Mouse (Mus musculus) olfactory bulb, adult 2 months (tissue): ENCODE results near the gene Try4. TPM values are rescaled to one million over a fixed set of nuclear protein-coding genes. Genes with fewer than 3 reads are reported as not detected.
"Not testable (repeated sequence)": the region's sequence is repeated elsewhere in the genome, so short reads cannot be mapped to it uniquely, and the experiment has no call there.

ENCODE experiments used
- H3K27ac ChIP-seq: fragments of 200-500 bp; 2 replicates; pipeline ENCODE4 v1.5.1; 2012; ENCODE audit warnings: low read depth, low read length; ENCODE audit not compliant: insufficient read depth
- H3K4me1 ChIP-seq: fragments of 200-500 bp; 2 replicates; pipeline ENCODE4 v1.6.1; 2012; ENCODE audit warnings: low read length; ENCODE audit not compliant: control insufficient read depth, insufficient read depth
- H3K4me3 ChIP-seq: fragments of 200-500 bp; 2 replicates; pipeline ENCODE4 v1.5.1; 2012; ENCODE audit warnings: mild to moderate bottlenecking, low read depth, low read length, moderate library complexity; ENCODE audit not compliant: insufficient read depth
- CTCF ChIP-seq: fragments of 200-500 bp; IDR thresholded peaks from 2 replicates; pipeline ENCODE4 v1.5.1; 2012; ENCODE audit warnings: low read depth, mild to moderate bottlenecking, low read length, moderate library complexity; ENCODE audit not compliant: insufficient read depth
- POLR2A ChIP-seq: fragments of 200-500 bp; IDR thresholded peaks from 2 replicates; pipeline ENCODE4 v1.6.1; 2012; ENCODE audit warnings: mild to moderate bottlenecking, low read depth, low read length, moderate library complexity; ENCODE audit not compliant: insufficient read depth
- WGBS: fragments of 180-500 bp; shearing (Covaris S2); methylation state at CpG from one replicate; pipeline ENCODE4 v1.1.7; 2018; 5-methylcytosine and 5-hydroxymethylcytosine counted together
- polyA plus RNA-seq: library from polyadenylated mRNA; stranded (reverse); fragments of >200 nt; gene quantifications from 2 replicates; pipeline ENCODE4 v1.2.4, GENCODE M21; 2012; ENCODE audit warnings: low replicate concordance; ENCODE audit not compliant: missing spikeins, insufficient read depth, insufficient read length

The Try4 gene
- not detected in 2 replicates for polyA plus RNA-seq

DNA sequence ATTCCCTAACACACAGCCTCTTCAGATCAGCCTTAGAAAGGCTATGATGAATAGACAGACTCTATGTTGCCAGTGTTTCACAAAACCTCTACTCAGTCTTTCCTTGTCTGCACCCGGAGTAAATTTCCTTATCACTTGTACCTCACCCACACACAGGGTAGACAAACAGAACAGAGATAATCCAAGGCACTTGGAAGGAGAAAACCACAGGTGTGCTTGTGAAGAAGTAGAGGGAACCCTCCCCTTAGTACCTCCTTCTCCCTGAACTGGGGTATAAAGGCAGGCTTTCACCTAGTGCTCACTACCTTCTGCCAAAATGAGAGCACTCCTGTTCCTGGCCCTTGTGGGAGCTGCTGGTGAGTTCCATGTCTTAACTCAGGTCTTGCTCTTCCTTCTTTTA is at the start of gene Try4:
Try4 (plus strand) TSS at position 301 of the 400 bp plus-strand sequence.
- no peak within 1 kb of the TSS for H3K27ac ChIP-seq
- H3K4me3 ChIP-seq = no peak within 1 kb of the TSS
- no peaks in the 10 kb centered on the region for H3K4me1 ChIP-seq
- TF ChIP-seq CTCF (no peak), POLR2A (no peak)
- WGBS = 82% methylated on average over 1 of the region's 1 CpGs

DNA sequence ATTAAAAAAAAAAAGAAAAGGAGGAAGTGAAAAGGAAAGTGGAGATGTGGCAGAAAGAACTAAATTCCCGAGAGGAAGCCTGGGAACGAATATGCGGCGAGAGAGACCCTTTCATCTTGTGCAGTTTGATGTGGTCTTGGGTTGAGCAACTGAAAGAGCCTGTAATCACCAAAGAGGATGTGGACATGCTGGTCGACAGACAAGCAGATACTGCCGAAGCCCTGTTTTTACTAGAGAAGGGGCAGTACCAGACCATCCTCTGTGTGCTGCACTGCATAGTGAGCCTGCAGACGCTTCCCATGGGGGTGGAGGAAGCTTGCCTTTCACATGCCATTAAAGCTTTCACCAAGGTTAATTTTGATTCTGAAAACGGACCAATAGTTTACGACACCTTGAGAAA is 48.8 kb upstream of the Try4 start:
- 87% methylated on average over 9 of the region's 9 CpGs for WGBS
- not testable (repeated sequence) for H3K4me3 ChIP-seq, H3K4me1 ChIP-seq, H3K27ac ChIP-seq

DNA sequence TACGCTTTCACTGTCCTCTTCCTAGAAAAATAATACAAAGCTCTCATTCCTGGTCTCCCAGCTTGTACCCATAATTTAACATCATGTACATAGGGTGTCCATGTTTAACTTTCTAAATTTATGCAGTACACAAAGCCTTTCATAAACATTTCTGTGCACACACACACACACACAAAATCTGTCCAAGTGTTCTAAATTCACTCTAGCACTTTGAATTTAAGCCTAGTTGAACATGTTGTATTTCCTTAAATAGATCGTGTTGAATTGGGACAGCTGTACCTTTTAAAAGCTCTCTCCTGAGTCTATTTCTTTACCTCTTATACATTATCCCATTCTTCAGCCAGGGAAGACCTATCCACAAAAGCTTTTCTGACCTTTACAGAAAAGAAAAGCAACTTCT is 45.6 kb upstream of the Try4 start:
- no peak overlapping the region for H3K4me3 ChIP-seq
- 91% methylated on average over 2 of the region's 2 CpGs for WGBS
- no peak for TF ChIP-seq POLR2A
- no peak for TF ChIP-seq CTCF
- H3K27ac ChIP-seq = no peak overlapping the region
- H3K4me1 ChIP-seq = no peaks in the 10 kb centered on the region

DNA sequence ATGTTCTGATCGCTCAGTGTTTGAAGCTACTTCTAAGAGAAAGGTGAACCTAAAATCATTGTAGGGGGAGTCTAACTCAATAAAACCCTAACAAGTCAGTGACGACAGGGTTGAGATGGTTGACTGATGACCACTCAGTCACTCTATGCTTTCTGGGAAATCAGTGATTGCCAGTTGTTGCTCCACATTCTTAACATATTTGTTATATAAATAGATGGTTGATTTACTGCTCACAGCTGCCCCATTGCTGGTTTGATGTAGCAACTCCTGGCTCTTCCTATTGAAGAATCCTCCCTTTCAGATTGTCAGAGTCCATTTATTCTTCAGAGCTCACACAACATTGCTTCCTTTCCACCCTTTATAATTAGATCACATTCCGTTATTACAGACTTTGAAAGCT is 44.6 kb upstream of the Try4 start:
- TF ChIP-seq CTCF = no peak
- no peak for TF ChIP-seq POLR2A
- 79% methylated on average over 3 of the region's 3 CpGs for WGBS
- Histone ChIP-seq H3K4me1 (no peaks in the 10 kb centered on the region), H3K27ac (no peak overlapping the region), H3K4me3 (no peak overlapping the region)

DNA sequence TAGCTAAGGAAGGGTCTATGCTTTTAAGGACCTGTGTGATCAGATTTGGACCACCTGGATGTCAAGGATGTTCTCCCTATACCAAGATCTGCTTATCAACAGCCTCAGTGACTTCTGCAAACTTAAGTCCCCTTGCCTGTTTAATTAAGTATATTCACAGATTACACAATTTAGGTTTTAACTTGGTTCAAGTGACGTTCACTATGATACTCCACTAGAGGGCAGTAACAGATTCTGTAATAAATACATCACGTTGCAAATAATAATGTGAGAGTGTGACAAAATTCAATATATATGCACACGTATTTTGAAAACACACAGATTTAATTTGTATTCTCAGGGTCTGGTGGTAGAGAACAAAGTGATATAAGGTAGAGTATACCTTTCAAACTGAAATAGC is 39.3 kb upstream of the Try4 start:
- 10% methylated on average over 3 of the region's 3 CpGs for WGBS
- TF ChIP-seq CTCF (no peak), POLR2A (no peak)
- H3K4me1 ChIP-seq = no peaks in the 10 kb centered on the region
- no peak overlapping the region for H3K27ac ChIP-seq
- no peak overlapping the region for H3K4me3 ChIP-seq

DNA sequence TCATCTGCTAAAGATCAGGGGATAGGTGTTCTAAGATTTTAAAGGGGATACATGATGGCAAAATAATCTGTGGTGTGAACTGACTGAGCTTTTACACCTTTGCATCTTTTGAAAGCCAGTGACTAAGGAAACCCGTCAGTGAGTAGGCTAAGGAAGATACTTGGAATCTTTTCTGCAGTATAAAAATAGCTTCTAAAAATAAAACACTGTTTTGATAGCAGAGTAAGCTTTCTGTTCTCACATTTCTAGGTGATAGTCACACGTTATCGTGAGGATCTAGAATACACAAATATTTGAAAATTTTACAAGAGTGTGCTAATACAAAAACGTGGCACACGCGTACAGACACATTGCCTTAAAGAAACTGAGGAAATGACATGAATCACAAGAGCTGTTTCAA is 35.9 kb upstream of the Try4 start:
- TF ChIP-seq CTCF = no peak
- no peak for TF ChIP-seq POLR2A
- H3K4me3 ChIP-seq = no peak overlapping the region
- WGBS = 65% methylated on average over 6 of the region's 6 CpGs
- no peaks in the 10 kb centered on the region for H3K4me1 ChIP-seq
- no peak overlapping the region for H3K27ac ChIP-seq

DNA sequence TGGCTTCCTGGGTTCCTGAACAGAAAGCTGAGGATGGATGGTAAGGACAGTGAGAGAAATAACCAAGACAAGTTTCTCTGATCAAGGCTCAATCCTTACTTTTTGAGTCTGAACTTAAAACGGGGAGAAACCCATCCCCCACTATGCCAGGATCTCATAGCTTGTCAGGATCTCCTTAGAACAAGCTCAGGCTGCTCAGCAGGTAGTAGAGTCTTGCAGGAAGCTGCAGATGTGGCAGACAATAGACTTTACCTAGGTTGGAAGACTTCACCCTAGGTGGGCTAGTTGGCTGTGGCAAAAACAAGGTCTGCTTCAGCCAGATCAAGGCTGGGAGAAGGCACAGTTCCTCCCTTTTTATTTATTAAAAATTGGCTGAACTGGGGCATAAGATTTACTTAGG is 3.8 kb upstream of the Try4 start:
- H3K4me3 ChIP-seq = no peak overlapping the region
- 10% methylated on average over 1 of the region's 1 CpGs for WGBS
- no peak overlapping the region for H3K27ac ChIP-seq
- H3K4me1 ChIP-seq = no peaks in the 10 kb centered on the region
- TF ChIP-seq POLR2A (no peak), CTCF (no peak)

DNA sequence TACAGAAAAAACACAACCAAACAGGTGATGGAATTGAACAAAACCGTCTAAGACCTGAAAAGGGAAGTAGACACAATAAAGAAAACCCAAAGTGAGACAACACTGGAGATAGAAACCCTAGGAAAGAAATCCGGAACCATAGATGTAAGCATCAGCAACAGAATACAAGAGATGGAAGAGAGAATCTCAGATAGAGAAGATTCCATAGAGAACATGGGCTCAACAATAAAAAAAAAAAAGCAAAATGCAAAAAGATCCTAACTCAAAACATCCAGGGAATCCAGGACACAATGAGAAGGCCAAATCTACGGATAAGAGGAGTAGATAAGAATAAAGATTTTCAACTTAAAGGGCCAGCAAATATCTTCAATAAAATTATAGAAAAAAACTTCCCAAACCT is 14.7 kb downstream of the Try4 start, which contains the start of gene Try5:
Try5 (minus strand) TSS at position 101 of the 400 bp plus-strand sequence.
- H3K27ac ChIP-seq, H3K4me1 ChIP-seq, H3K4me3 ChIP-seq: not testable (repeated sequence)
- 70% methylated on average over 3 of the region's 3 CpGs for WGBS

DNA sequence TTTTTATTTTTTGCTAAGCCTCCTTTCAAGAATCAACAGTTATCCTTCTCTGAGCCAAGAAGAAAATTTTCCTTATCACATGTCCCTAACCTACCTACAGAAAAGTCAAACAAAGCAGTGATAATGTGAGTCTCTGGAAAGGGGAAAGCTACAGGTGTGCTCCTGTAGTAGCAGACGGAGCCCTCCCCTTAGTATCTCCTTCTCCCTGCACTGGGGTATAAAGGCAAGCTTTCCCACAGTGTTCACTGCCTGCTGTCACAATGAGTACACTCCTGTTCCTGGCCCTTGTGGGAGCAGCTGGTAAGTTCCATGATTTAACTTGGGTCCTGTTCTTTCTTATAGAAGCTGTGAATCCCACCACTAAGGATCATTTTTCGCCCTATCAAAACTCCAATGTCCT is 51.9 kb downstream of the Try4 start, which contains the start of gene Try10:
Try10 (plus strand) TSS at position 174 of the 400 bp plus-strand sequence.
- TF ChIP-seq CTCF = no peak
- TF ChIP-seq POLR2A = no peak
- no peaks in the 10 kb centered on the region for H3K4me1 ChIP-seq
- WGBS = 88% methylated on average over 2 of the region's 2 CpGs
- H3K4me3 ChIP-seq = no peak within 1 kb of the TSS
- no peak within 1 kb of the TSS for H3K27ac ChIP-seq

Other genes with a start within 250 kb of the Try4 start
- not detected in 2 replicates for gene Try5, start 14.6 kb downstream of the Try4 start, polyA plus RNA-seq
- gene Try10, start 51.8 kb downstream of the Try4 start, polyA plus RNA-seq = not detected in 2 replicates
- not detected in 2 replicates for gene Prss3, start 75.4 kb downstream of the Try4 start, polyA plus RNA-seq
- not detected in 2 replicates for gene Gm5771, start 90.1 kb downstream of the Try4 start, polyA plus RNA-seq
- not detected in 2 replicates for gene Gm10334, start 143.9 kb downstream of the Try4 start, polyA plus RNA-seq
- gene Prss1, start 156.7 kb downstream of the Try4 start, polyA plus RNA-seq = not detected in 2 replicates
- gene Prss2, start 219.5 kb downstream of the Try4 start, polyA plus RNA-seq = not detected in 2 replicates